Mouse (Mus musculus) limb, embryonic 10.5 days (tissue): ENCODE measurements around the gene Snx14. TPM values are rescaled to one million over a fixed set of nuclear protein-coding genes. Genes with fewer than 3 reads are reported as not detected.

Experiments
- DNase-seq: peaks from one replicate; pipeline ENCODE4 v3.0.0-alpha.2; 2017; ENCODE audit warnings: low spot score
- H3K27ac ChIP-seq: fragments of 300-500 bp; sonication (generic); 2 replicates; pipeline ENCODE4 v1.5.1; 2016; ENCODE audit warnings: mild to moderate bottlenecking
- H3K27me3 ChIP-seq: fragments of 300-500 bp; sonication (generic); 2 replicates; pipeline ENCODE4 v1.6.1; 2016; ENCODE audit warnings: low read depth, mild to moderate bottlenecking; ENCODE audit not compliant: poor library complexity, severe bottlenecking
- H3K36me3 ChIP-seq: fragments of 300-500 bp; sonication (generic); 2 replicates; pipeline ENCODE4 v1.6.1; 2016; ENCODE audit warnings: mild to moderate bottlenecking, moderate library complexity
- H3K4me1 ChIP-seq: fragments of 300-500 bp; sonication (generic); 2 replicates; pipeline ENCODE4 v1.6.1; 2016
- H3K4me3 ChIP-seq: fragments of 300-500 bp; sonication (generic); 2 replicates; pipeline ENCODE4 v1.5.1; 2016; ENCODE audit warnings: mild to moderate bottlenecking, moderate library complexity
- H3K9me3 ChIP-seq: fragments of 300-500 bp; sonication (generic); replicated peaks from 2 replicates; pipeline ENCODE4 v1.6.1; 2016; ENCODE audit warnings: mild to moderate bottlenecking
- WGBS: fragments of 180-500 bp; shearing (Covaris S2); methylation state at CpG from one replicate; pipeline ENCODE4 v1.1.7; 2016; 5-methylcytosine and 5-hydroxymethylcytosine counted together
- polyA plus RNA-seq: library from polyadenylated mRNA; unstranded; fragments of >200 nt; fragmentation: Nextera tagmentation; extraction: Ambion mirVana; gene quantifications from 2 replicates; pipeline ENCODE4 v1.2.1, GENCODE M21; 2016

Snx14 gene
- polyA plus RNA-seq, 1 experiment from 2014 or later, result 18.9 TPM

DNA sequence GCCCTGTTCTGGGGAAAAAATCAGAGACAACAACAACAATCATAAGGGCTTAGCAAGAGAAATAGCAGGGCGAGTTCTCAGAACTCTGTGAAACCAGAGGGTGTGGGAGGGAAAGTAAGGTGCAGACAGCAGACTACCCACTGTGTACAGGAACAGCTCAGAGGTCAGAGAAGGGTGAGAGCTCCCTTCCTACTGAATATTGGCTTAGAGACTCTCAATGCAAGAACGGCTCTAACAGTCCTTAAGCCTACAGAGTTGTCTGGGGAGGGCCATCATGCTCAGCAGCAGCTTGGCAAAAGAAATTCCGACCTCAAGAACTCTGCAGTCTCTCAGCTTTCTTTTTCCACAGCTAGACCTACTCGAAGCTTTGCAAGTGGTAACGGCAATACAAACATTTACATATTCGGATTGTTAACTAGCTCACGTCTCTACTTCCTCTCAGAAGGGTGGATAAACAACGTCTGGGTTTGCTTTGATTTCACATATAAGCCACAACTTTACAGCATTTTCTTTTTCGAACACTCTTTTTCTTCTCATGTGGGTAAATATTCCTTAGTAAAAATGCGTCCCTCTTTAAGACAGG lies 109.5 kb downstream of the Snx14 start:
- no peak overlapping the region for H3K4me3 ChIP-seq
- no peaks in the 10 kb centered on the region for H3K9me3 ChIP-seq
- H3K36me3 ChIP-seq, result no peaks in the 10 kb centered on the region
- WGBS, result 34% methylated on average over 10 of the region's 10 CpGs
- DNase-seq, result no peak
- H3K4me1 ChIP-seq, result peaks cover 26% of the 10 kb centered on the region
- H3K27me3 ChIP-seq, result peaks cover 64% of the 10 kb centered on the region
- no peak overlapping the region for H3K27ac ChIP-seq

GRCm38 (mm10) chr9:88328666-88329065 lies 110.1 kb downstream of the Snx14 start:
- no peak overlapping the region for H3K27ac ChIP-seq
- 17% methylated on average over 5 of the region's 5 CpGs for WGBS
- H3K36me3 ChIP-seq, result no peaks in the 10 kb centered on the region
- H3K27me3 ChIP-seq, result peaks cover 64% of the 10 kb centered on the region
- H3K4me1 ChIP-seq, result peaks cover 26% of the 10 kb centered on the region
- no peaks in the 10 kb centered on the region for H3K9me3 ChIP-seq
- DNase-seq, result no peak
- no peak overlapping the region for H3K4me3 ChIP-seq

- WGBS, result under 1% methylated on average over 65 of the region's 66 CpGs
- Histone ChIP-seq H3K4me3 (peak within 1 kb of the TSS; percentile 66), H3K27me3 (peaks cover 64% of the 10 kb centered on the region), H3K9me3 (no peaks in the 10 kb centered on the region), H3K36me3 (no peaks in the 10 kb centered on the region), H3K4me1 (peaks cover 21% of the 10 kb centered on the region), H3K27ac (peak within 1 kb of the TSS; percentile 70)
- DNase-seq, result peak; percentile 80
These were observed 111.5 kb downstream of the Snx14 start, which contains the start of gene Nt5e for GRCm38 (mm10) chr9:88326930-88327901. Gene Nt5e (plus strand): TSS chr9:88327197.

Other genes with a start within 250 kb of the Snx14 start
- gene Nt5e, start 111.8 kb downstream of the Snx14 start, polyA plus RNA-seq, result 0.97 and 1.6 TPM in 2 replicates
- gene Gm20537, start 17.7 kb upstream of the Snx14 start, polyA plus RNA-seq, result 0.79 TPM in 1 of 2 replicates, not detected in the other
- 125 and 132 TPM in 2 replicates for gene Syncrip, start 43.6 kb upstream of the Snx14 start, polyA plus RNA-seq
- 5.2 and 9.1 TPM in 2 replicates for gene Zfp949, start 109.1 kb upstream of the Snx14 start, polyA plus RNA-seq
- gene Trim43a, start 141.9 kb upstream of the Snx14 start, polyA plus RNA-seq, result 0.13 and 0.15 TPM in 2 replicates